Mouse (Mus musculus): Measurements from ENCODE around the gene Cldn9.

DNA sequence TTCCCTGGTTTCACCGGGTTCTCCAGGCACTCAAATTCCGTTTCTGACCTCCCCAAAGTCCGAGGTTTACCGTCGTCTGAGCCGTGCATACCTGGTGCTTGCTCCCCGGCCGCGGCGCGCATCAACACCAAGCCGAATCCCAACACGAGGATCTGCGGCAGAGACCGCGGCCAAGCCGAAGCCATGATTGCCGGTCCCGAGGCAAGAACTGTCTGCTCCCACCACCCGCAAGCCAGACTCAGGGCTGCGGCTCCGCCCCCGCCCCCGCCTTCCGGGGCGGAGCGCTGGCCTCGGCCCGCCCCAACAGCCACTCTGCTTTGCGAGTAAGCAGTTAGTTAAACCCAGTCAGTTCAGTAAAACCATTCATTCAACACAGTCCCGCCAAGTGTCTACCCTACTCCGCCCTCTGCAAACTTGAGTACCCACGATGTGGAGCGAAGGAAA is 6.6 kb downstream of the Cldn9 start, which contains the start of gene Tnfrsf12a:
- peak; percentile 94 for TF ChIP-seq POLR2A (IDR thresholded peaks at IDR 0.05; ENCODE audit: borderline replicate concordance, insufficient read depth, low read length)
- no peak for TF ChIP-seq CTCF (IDR thresholded peaks at IDR 0.05; ENCODE audit: borderline replicate concordance, insufficient read depth, low read depth, low read length)

All from cerebellum, adult 2 months (tissue).